Mouse (Mus musculus): Measurements from ENCODE around the gene Olig2. TPM values are rescaled to one million over a fixed set of nuclear protein-coding genes. Genes with fewer than 3 reads are reported as not detected.
A peak's percentile ranks its signal among the peaks of the same experiment; 100 is the strongest.
"Not testable (repeated sequence)": the region's sequence is repeated elsewhere in the genome, so short reads cannot be mapped to it uniquely, and the experiment has no call there.

Olig2 gene
- total RNA-seq, 4 experiments from 2014 or later = not detected

DNA sequence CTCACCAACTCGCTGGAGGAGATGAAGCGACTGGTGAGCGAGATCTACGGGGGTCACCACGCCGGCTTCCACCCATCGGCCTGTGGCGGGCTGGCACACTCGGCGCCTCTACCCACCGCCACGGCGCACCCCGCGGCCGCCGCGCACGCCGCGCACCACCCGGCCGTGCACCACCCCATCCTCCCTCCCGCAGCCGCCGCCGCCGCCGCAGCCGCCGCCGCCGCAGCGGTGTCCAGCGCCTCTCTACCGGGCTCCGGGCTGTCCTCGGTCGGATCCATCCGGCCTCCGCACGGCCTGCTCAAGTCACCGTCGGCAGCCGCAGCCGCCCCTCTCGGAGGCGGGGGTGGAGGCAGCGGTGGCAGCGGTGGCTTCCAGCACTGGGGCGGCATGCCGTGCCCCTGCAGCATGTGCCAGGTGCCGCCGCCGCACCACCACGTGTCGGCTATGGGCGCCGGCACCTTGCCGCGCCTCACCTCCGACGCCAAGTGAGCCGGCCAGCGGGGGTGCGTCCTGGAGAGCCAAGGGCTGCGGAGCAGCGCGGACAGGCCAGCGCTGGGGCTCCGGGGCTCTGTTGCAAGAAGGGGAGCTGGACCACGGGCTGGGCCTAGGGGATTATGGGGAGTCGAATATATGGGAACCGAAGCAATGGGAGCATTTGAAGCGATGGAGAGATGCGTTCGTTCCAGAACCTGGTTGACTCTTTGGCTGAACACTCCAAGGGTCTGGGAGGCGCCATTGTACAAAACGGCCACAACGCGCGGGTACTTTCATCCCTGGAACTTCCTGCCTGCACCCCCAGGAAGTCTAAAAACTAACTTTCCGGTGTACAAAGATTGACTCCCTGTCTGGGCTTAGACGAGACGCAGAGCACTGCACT lies 1.9 kb downstream of the Olig2 start:
- DNase-seq (ENCODE audit: low spot score) = no peak

DNA sequence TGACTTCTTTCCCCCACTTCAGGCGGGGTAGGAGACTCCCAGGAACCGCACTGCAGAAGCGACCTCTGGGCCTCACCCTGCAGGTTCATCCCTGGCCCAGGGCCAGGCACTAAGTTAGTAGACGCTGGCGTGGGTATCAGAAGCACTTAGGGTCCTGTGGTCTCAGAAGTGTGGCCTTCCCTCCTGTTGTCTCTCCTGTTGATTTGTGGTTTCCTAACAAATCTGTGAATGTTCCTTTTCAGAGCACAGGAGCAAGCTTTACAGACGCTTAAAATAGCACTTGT lies 2.4 kb downstream of the Olig2 start:
- DNase-seq (ENCODE audit: low spot score) = no peak

DNA sequence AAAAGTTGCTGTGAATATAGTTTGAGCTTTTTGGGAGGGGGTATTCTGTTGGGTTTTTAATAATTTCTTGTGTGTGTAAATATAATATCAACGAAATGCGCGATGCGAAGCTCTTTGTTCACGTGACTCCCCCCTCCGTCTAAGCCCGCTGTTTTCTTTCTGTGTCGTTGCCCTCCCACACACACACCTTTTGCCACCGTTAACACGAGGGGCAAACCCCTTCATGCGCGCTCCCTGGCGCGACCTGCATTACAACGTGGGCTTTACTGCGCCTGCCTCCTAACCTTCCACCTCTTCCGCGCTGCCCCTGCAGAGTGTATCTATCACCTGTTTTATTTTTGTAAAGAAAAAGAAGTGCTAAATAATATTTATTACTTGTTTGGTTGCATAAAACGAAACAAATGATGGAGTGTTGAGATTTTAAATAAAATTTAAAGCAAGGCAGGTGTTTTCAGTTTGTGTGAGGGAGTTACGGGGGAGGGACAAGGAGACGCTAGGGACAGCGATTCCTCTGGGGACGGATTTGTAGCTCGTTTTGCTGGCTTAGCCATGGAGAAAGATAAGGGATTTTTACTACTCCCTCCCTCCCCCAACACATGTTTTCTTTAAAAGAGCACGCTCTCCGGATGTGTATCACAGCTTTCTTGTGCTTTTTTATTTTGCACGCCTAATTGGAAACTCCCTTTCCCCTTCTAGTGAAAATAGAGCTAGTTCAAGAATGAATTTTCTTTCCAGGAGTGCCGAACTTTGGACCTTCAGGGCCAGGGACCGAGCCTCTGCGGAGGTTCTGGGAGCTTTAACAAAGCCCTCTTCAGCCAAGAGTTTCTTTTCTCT lies 3.2 kb downstream of the Olig2 start:
- no peak for DNase-seq (ENCODE audit: low spot score)

DNA sequence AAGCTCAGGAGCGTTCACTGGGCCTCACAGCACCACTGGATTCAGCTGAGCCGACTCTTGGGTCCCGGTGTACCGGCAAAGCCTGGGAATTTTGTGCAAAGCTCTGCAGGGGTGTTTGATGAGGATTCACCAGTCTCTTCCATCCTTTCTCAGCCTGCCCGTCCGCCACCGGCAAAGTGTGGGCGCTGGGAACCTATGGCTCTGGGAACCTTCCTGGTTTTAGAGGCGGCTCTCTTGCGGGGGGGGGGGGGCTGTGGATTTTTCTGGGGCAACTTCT lies 3.8 kb downstream of the Olig2 start:
- DNase-seq (ENCODE audit: low spot score) = no peak

DNA sequence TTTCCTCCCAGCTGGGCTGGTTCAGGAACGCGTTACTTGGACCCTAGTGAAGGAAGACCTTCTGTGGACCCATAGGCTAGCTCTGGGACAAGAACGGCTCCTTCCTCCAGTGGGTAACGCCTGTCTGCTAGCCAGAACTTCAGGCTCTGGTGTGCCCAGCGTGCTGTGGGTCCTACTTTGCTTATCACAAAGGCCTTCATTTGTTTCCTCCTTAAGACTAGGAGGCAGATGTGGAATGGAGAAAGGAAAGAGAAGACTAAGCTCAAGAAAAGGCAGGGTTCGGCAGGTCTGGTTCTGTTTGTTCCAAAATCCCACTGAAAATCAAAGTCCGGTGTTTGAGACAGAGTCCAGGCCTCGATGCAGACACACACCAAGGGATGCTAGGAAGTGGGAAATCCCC lies 4.4 kb downstream of the Olig2 start:
- no peak for DNase-seq (ENCODE audit: low spot score)

DNA sequence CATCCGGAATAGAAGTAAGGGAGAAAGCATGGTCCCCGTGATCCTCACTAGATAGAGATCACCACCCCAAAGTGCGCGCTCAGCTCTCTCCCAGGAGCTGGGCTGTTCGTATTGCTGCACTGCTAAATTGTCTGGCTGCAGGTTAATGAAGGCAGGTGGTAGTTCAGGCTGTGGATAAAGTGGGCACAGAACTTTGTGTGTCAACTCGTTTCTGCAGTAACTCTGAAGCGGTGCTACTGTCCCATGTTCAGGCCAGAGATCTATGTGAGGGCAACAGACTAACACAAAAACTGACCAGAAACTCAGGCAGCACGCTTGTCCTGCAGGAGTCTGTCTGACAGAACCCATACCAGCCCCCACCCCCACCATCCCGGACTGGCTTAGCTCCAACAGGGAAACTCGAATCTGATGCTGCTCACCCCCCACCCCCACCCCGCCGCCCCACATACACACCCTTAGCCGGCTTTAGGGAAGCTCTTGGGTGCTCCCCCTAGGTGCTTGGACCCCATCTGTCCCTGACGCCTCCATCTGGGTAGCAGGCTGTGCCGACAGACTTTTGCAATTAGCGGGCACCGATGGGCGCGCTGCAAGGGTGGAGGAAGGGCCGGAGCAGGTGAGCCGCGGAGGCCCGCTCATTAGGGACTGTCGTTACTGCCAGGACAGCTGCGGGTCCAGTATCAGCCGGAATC lies 6.7 kb downstream of the Olig2 start:
- DNase-seq (ENCODE audit: low spot score) = no peak

DNA sequence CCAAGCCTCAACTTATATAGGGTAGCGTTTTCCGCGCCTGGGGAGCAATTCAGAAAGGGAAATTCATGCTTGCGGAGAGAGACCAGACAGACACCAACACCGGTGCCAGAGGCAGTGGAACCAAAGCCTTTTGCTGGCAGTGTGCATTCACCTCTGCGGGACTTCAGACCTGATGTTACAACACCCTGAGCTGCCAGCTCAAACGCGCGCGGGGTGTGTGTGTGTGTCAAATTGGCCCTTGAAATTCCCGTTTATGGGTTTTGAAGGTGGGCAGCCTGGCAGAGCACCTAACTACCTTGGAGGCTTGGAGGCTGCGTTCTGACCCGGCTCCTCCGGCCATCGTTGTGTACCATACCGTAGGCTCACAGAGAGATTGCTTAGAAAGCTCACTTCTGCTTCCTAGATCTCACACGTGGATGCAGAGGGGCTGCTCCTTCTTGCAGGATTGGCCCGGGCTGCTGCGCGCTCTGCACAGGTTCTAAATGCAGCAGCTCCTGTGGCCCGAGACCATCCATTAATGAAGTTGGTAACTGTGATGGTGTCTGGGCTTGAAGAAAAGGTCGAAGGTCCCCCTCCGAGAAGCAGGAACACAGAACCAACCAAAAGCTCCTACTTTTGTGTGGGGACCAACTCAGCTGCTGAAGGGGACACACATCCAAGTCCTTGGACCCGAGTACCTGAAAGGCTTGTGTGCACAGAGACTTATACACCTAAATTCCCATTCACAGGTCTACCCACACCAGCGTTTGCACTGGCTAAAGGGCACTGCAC lies 7.4 kb downstream of the Olig2 start:
- no peak for DNase-seq (ENCODE audit: low spot score)

DNA sequence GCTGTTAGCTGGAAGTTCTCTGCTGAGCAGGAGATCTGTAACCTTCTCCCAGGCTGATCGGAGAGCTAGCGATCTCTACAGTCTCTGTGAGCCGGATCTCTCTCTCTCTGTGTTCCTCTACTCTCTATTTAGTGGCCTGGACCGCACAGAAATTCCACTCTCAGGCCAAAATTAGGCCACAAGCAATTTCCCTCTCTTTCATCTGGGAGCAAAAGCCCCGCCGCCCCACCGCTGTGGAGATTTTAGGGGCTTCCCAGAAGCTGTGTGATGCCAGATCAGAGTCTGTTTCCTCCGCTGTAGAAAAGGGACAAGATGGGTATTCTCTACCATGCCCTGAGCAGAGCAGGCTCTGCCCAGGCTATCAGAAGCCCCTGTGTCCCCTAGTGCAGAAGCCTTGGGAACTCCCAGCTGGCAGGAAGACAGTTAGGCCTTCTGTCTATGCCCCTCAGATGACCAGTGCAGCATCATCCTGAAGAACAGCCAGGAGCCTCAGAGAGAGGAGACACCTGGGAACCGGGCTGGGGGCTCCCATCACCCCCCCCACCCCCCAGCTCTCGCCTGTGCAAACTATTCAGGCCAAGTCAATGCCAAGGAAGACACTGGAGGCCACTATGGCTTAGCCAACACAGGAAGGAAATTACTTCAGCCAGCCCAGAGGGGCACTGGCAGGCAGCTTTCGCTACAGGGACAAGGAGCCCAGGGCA lies 8.1 kb downstream of the Olig2 start:
- DNase-seq (ENCODE audit: low spot score) = no peak

DNA sequence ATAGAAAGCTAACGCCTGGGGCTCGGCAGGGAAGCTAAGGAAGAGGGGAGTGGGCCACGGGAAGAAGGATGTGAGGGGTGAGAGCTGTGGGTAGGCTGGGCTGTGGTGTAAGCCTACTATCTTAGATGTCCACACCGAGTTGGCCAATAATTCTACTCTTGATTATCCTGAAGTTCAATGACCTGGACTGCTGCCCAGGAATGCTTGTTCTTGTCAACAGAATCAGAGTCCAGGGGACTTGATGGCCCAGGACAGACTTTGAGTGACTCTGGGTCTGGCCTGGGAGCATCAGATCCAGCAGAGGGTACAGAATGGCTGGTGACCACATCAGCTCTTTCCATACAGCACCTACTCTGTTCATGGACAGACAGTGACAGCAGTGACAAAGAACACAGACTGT lies 13.8 kb downstream of the Olig2 start:
- no peak for DNase-seq (ENCODE audit: low spot score)

DNA sequence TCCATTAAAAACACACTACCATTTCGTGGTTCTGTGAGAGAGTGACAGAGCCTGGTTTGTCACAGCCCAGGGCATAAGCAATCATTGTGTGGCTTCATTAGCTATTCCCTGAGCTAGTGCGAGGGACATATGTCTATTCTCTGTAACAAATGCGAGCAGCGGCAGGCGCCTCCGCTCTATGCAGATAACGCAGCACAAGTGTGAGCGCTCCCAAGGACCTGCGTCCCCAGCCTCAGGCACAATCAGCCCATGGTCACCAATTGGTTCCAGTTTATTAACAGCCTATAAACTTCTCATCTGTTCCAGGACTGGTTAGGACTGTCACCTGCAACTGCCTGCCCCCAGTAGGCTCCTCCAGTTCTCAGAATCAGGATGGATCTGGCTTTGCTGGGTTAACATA lies 21.0 kb downstream of the Olig2 start:
- DNase-seq (ENCODE audit: low spot score) = no peak

DNA sequence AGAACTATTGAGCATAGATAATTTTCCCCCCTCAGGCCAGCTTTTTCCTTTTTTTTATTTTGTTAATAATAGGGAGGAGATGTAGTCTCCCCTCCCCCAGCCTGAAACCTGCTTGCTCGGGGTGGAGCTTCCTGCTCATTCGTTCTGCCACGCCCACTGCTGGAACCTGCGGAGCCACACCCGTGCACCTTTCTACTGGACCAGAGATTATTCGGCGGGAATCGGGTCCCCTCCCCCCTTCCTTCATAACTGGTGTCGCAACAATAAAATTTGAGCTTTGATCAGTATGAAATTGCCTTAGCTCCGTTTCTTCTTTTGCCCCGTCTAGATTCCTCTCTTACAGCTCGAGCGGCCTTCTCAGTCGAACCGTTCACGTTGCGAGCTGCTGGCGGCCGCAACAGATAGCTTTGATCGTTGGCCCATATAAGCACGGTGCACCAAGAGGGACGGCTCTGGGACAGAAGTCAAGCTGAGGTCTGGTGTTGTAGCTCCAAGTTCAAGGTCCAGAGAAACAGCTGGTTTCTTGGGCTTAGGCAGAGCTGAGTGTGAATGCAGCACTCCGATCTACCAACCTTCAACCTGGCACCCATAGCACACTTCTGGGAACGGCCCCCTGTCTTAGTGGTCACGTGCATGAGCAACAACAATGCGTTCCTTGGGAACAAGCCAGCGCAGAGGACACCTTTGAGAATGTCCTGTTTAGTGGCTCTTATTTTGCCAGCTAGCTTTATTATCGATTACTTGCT lies 30.3 kb downstream of the Olig2 start:
- not testable (repeated sequence) for DNase-seq (ENCODE audit: low spot score)

DNA sequence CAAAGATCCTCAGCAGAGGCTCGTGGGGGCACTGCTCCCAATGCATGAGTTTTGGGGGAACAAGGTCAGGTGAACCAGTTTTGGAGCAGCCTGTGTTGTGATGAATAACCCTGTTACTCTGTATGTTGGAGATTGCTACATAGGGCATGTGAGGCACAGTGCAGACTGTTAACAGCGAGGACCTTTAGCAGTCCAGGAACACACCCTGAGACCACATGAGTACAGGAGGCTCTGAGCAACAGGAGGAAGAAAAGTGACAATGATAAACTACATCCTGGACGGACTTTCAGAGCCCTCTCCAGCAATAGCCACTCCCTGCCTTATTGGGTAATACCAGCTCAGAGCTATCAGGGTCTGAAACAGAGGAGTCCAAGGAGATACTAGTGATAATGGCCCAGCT lies 33.7 kb downstream of the Olig2 start:
- no peak for DNase-seq (ENCODE audit: low spot score)

DNA sequence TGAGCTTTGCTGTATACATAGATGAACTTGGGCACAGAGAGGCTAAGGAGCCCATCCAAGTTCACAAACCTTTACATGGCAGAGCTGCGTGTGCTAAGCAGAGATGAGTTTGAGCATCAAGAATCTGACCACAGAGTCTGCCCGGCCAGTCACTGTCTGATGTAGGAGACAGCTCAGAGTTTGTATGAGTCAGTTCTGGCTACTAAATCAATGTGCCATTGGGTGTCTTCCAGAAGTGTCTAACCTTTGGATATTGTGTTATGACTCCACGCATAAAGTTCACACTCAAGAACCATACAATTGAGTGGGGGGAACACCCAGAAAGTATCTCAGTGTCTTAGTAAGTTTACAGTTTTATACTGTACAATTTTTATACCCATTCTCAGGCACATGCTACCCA lies 35.6 kb downstream of the Olig2 start:
- DNase-seq (ENCODE audit: low spot score) = no peak

DNA sequence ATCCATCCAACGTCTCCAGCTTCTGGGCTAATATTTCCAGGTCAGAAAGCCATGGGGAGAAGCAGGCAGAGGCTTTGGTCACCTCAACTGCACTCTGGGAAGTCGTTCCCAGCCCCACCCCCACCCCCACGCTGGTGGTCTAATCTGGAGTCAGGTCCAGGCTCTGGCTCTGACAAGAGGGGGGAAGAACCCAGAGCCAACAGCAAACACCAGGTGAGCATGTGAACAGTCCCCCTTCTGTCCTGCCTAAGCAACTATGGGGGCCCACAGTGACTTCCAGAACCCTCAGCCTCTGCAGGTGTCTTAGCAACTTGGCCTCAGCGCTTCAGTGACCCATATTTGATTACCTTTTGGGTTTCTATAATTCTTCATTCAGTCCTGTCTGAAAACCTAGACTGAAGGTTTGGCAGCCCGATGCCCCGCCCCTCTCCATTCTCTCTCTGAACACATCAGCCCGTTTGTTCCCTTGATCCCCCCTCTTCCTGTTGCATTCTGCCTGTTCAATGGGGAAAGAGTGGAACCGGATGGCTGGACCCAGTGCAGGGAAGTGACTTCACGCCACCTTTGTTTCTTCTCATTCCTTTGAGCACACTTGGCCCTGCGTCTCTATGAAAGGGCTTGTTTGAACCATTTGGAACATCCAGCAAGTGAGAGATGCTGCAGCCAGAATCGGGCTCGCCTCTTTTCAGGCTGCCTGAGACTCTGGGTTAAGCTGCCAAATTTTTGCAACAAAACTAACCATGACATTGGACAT lies 37.4 kb downstream of the Olig2 start:
- no peak for DNase-seq (ENCODE audit: low spot score)

DNA sequence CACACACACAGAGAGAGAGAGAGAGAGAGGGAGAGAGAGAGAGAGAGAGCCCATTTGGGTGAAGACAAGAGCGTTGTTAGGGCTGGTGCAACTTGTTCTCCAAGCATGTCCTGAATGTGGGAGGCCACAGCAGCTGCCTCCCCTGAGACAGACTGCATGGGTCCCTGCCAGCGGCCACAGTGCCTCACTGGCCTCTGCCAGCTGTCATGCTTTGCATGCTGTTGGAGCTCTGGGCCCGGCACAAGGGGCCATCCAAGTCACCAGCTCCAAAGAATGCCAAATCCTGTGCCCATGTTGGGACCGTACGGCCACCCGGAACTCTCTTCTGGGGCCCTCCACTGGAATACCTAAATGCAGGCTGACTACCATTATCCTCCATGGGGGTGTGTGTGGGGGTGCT lies 40.7 kb downstream of the Olig2 start:
- no peak for DNase-seq (ENCODE audit: low spot score)

DNA sequence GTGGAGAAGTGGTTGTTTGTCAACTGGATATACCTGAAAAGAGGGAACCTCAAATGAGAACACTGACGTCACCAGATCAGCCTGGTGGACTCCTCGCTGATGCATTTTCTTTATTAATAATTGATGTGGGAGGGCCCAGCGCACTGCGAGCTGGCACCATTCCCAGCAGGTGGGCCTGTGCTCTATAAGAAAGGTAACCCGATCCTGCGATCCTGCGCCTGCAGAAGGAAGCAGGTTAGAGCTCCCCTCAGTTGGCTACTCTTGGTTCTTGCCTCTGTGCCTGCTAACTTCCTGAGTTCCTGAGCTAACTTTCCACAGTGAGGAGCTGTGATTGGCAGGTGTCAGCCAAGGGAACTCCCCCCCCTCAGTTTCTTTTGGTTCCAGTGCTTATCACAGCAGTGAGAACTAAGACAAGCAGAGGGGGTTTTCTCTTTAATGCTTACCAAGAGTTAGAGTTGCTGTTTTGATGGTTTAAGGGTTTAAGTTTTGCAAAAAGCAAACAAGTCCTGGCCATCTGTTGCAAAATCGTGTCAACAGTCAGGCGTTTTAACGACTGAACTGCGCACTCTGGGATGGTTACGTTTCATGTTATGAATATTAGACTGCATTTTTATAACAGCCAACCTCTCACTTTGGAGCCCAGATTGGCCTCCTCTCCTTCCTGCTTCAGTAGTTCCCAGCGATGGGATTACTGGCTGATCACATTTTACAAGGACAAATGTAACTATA lies 43.6 kb downstream of the Olig2 start:
- DNase-seq (ENCODE audit: low spot score) = no peak

DNA sequence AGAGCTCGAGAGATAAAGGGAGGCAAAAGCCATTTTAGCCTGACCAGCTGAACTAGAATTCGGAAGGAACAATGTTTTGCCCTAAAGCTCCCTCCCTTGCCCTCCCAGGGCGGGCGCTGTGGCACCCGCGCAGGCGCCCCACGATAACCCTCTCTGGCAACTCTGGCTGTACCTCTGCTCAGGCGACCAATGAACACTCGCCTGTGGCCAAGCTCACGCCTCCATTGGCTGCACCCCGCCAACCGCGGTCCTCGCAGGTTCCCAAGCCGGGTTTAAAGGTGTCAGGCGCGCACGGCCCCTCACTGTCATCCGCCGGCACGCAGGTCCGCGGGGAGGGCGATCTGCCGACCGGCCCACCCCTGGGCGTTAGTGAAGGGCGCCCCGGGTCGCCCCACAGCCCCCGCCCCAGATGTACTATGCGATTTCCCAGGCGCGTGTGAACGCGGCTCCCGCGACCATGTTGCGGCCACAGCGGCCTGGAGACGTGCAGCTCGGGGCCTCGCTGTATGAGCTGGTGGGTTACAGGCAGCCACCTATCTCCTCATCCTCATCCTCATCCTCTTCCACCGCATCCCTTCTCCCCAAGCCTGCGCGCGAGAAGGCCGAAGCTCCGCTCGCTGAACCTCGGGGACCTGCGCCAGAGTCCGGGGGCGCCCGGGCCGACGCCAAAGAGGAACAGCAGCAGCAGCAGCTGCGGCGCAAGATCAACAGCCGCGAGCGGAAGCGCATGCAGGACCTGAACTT lies 44.4 kb downstream of the Olig2 start, which contains the start of gene Olig1:
Gene Olig1, plus strand, starts transcription at position 305 of the 744 bp plus-strand sequence.
- peak; percentile 38 for DNase-seq (ENCODE audit: low spot score)

DNA sequence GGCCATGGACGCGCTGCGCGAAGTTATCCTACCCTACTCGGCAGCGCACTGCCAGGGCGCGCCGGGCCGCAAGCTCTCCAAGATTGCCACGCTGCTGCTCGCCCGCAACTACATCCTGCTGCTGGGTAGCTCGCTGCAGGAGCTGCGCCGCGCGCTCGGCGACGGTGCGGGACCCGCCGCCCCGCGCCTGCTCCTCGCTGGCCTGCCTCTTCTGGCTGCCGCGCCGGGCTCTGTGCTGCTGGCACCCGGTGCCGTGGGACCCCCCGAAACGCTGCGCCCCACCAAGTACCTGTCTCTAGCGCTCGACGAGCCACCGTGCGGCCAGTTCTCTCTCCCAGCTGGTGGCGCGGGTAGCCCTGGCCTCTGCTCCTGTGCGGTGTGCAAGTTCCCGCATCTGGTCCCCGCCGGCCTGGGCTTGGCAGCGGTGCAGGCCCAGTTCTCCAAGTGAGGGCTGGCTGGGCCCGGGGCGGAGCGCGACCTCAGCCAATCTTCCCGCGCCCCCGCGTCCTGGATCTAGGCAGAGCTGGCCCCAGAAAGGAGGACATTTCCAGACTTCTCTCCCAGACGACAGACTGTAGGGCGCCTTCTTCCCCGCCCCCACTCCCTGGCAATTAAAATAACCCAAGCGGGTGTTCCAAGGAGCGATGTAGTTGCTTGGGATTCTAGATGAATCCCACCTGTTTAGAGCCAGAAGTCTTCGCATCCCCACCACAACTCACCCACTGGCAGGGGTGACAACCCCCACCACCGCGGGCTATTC lies 45.1 kb downstream of the Olig2 start:
- no peak for DNase-seq (ENCODE audit: low spot score)
